Mouse (Mus musculus) ES-CJ7 (cell line): ENCODE measurements around the gene Ampd2.

Experiments
- DNase-seq: peaks from one replicate; pipeline ENCODE4 v3.0.0; 2011; ENCODE audit warnings: low read depth, low spot score

The Ampd2 gene

DNA sequence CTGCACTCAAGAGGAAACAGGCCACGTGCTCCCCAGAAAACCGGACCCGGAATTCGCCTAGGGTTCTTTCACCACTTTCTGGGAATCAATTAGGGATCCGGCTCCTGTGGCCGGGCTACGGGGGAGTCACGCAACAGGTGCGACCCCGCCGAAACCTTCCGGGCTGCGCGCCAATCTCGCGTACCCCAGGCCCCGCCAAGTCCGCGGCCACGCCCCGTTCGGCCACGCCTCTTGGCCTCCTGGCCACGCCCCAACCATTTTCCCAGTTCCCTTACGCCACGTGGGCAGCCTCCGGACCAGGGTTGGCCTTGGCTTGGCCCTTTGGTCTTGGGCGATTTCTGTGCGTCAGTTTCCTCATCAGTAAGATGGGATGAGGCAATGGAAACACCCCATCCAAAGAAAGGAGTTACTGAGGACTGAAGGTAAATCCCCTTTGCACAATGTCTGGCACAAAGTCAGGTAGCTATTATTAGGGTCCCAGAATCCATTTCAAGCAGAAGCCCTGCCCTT lies at the start of gene Ampd2:
Ampd2 (minus strand) TSS at position 182 of the 510 bp plus-strand sequence.
- peak; percentile 86 for DNase-seq

DNA sequence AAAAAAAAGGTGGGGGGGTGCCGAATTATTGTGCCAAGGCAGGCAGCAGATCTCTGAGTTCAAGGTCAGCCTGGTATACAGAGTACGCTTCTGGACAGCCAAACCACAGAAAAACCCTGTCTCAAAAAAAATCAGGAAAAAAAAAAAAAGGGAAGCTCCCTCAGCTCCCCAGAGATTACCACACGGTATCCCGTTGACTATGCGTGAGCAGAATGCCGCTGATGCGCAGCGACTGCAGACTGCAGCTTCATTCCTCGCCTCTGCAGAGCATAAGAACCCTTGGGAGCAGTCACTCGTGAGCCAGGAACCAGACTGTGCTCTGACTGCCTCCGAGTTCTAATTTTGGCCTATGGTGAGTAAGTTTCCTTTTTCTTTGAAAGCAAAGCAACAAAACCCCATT lies 48.2 kb upstream of the Ampd2 start:
- DNase-seq: no peak

DNA sequence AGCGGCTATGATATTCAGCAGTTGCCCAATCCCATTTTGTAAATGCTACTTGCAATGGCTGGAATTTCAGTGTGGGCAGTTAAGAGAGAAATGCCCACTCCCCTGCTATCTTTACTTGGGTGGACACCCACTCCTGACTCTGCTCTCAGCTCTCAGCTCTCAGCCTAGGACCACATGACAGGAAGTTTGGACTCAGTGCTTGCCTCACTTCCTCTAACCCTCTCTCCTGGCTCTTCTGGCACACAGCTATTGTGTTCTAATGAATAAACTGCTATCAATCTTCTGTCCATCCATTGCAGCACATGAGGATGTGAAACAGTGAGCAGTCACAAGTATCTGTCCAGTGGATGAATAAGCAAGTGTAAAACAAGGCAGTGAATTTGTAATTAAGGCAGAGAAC lies 46.0 kb upstream of the Ampd2 start:
- no peak for DNase-seq

DNA sequence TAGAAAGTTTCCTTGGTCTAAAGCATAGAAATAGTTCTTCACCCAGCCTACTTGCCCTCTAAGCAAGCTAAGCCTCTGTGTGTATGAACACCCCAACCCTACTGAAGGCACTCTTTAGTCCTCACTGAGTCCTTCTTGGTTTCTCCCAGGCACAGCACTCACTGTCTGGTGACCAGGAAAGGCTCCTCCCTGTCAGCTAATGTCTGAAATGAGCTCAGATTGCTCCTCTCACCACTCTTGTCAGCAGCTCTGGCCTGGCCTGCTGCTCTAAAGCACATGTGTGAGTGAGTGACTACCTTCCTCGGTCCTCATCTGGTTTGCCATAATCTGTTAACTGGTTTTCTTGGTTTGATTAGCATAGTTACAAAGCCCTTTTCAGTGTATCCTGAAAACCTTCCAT lies 45.4 kb upstream of the Ampd2 start:
- no peak for DNase-seq

DNA sequence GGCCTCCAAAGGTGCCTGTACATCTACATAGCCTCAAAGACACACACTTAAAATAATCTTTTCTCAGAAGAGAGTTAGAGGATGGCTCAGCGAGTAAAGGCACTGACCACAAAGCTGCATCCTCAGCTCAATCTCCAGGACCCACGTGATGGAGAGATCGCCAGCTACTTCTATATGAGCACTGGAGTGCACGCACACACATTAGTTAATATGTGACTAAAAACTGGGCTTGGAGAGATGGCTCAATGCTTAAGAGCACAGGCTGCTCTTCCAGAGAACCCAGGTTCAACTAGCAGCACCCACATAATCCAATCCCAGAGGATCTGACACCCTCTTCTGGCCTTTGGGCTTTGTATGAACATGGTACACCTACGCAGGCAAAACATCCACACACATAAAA lies 44.8 kb upstream of the Ampd2 start:
- no peak for DNase-seq

DNA sequence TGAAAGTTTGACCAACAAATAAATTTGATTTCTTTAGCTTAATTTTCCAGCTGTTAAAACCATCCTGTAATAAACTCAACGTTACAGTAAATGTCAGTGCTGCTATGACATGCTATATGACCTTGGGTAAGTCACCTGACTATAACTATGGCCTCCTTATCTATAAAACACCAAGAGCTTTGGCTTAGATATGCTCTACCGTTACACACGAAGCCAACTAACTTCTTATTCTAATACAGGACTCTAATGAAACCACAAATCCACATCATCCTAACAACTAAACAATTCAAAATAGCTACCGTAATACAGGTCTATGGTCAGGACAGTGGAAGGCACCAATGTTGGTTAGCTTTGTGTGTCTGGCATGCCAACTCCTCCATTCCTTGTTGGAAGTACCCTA lies 43.4 kb upstream of the Ampd2 start:
- DNase-seq: no peak

- no peak for DNase-seq
Observed at GRCm38 (mm10) chr3:108129367-108129766, 42.9 kb upstream of the Ampd2 start.

GRCm38 (mm10) chr3:108128520-108128919 lies 42.1 kb upstream of the Ampd2 start:
- DNase-seq: no peak

DNA sequence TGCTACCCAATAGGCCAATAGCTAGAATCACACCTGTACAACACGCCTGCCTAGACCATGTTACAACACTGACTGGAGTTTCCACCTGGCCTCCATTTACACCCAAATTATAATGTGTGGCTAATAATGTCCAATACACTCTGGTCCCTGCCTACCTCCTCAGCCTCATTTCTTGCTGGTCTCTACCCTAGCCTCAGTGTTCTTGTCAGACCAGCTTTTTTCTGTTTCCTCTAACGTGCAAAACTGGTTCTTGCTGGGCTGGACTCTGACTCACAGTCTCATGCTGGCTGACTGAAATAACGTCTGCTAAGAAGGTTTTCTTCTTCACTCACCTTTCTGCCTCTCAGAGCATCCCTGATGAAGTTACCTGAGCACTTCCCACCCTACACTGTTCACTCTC lies 39.9 kb upstream of the Ampd2 start:
- no peak for DNase-seq

GRCm38 (mm10) chr3:108124131-108124530 lies 37.7 kb upstream of the Ampd2 start:
- no peak for DNase-seq

DNA sequence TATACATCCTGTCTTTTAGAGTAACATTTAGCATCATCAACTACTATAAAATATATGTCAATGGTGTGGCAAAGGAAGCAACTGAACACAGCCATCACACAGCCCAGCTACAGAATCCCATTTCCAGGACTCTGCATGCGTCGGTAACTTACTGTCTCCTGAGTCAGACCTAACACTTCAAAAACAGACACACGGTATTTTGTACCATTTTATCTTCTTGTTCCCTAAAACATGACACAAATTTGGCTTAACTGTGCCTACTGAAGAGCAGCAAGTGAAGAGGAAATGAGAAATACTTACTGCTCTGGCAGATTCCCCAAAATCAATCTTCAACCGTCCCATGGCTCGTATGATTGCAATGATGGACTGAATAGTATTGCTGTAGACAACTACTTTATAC lies 36.8 kb upstream of the Ampd2 start:
- DNase-seq: no peak

GRCm38 (mm10) chr3:108121101-108121500 lies 34.6 kb upstream of the Ampd2 start:
- DNase-seq: no peak

DNA sequence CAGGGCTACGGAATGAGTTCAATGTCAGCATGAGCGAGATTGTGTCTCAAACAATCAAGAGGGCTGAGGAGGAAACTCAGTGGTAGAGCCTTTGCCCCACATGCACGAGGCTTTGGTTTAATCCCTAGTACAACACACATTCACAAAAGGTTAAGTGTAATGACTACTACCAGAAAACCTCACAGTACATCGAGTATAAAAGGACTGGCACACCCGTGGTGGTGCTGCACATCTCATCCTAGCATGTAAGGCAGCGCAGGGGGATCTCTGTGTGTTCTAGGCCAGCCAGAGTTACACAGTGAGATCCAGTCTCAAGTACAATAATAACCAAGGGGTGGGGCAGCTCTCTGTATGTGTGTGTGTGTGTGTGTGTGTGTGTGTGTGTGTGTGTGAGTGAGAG lies 31.0 kb upstream of the Ampd2 start:
- no peak for DNase-seq

DNA sequence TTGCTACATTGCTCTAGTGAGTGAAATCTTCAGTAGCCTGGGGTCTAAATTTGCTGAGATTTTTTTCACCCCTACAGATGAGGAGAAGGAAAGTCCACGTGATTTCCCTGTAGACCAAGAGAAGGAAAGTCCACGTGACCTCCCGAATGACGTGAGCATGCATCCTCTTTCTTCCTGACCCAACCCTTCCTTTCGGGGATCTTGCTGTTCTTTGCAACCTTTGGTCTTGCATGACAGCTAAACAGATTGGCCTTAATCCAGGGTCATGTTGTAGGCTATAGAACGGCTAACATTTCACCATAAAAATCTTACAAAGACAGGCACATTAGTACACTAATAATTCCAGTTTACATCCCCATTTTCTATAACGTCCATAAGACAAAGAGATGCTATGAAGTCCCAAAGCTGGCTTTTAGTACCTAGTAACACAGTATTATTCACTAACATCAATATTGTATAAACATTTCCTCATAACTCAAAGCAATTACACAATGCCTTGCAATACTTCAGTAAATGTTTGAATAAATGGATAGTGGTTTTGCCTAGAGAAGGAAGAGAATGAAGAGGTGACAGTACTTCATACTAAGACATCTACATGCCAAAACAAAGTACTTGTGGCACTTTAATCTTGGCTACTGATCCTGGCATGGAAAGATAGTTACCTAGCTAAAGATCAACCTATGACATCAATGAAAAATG lies 27.3 kb upstream of the Ampd2 start:
- no peak for DNase-seq

DNA sequence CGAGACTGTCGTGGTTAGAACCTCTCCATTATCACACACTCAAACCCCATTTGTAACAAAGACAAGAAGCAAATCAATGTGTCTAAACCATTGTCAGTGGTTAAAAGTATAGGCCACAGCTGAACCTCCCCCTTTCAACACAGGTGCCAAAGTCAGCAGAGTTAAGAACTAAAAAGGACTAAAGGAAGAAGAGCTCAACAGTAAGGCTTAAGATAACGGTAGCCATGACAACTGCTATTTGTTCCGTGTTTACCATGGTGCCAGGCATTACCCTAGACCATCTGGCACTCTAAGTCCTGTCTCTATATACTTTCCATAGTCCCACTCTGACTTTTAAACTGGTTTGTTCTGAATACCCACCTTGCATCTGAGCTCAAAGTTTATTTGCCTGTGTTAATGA lies 26.2 kb upstream of the Ampd2 start:
- DNase-seq: no peak

- DNase-seq: no peak
Observed at GRCm38 (mm10) chr3:108112246-108112645, 25.8 kb upstream of the Ampd2 start.

GRCm38 (mm10) chr3:108111320-108111719 lies 24.9 kb upstream of the Ampd2 start:
- no peak for DNase-seq

- DNase-seq: no peak
Observed at GRCm38 (mm10) chr3:108105281-108105680, 18.8 kb upstream of the Ampd2 start.

DNA sequence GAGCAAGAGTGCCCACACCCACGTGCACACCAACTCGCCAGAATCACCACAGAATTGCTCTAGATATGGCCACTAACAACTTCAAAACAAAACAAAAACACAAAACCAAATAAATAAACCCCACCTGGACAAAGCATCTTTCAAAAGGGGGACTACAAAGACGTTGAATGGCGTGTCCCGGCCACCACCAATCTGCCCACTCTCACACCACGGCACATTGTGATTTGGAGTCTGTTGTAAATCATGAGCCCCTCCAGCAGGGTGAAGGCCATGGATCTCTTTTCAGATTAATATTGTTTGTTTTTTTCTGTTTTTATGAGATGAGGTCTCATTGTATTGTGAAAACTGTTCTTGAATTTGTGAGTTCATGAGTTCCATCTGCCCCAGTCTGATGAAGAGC lies 15.6 kb upstream of the Ampd2 start:
- DNase-seq: no peak

DNA sequence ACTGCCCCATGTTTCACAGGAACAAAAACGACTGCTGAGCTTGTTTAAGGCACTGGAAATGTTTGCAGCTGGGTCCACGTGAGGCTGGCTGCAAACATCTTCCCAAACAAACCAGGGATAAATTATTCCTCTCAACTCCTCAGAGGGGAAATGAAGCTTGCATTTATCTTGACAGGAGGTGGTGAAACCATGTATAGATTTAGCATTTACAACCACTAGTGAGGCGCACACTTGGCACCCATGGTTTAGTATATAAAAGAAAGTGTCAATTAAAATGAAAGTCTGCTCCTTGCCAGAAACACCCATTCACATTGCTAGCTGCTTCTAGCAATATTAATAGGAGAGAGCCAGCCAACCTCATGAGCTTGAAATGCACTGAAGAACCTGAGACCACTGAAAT lies 15.1 kb upstream of the Ampd2 start:
- DNase-seq: no peak

- no peak for DNase-seq
Observed at GRCm38 (mm10) chr3:108098316-108098715, 11.9 kb upstream of the Ampd2 start.

DNA sequence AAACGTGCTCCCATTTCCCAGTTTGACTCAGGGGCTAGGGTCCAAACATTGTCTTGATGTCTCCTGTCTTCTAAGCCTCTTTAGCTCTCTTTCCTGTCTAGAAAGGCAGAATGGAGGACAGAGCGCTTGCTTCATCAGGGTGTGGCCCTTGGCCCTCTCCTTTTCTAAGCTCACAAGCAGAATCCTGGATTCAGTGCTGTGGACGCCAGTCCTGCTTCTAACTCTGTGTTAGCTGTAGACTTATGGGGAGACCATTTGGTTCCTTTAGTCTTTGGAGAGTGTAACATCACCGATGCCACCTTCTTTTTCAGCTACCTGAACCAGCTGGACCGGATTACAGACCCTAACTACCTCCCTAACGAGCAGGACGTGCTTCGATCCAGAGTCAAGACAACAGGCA lies 11.2 kb upstream of the Ampd2 start:
- no peak for DNase-seq

DNA sequence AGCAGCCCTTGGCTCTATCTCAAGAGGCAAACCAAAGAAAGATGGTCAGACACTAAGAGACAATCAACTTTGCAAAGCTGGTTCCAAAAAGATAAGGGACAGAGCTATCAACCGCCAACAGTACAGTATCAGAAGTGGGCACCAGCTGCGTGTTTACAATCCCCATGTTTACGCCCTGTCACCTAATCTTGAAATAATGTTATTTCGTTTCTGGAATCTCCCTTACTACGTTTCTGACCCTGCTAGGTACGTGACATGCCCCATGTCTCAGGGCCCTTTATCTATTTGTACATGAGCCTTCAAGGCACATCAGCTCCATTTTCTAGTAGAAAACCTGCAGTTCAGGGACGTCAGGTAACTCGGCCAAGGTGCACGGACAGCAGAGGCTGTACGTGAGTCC lies 10.3 kb upstream of the Ampd2 start:
- no peak for DNase-seq

DNA sequence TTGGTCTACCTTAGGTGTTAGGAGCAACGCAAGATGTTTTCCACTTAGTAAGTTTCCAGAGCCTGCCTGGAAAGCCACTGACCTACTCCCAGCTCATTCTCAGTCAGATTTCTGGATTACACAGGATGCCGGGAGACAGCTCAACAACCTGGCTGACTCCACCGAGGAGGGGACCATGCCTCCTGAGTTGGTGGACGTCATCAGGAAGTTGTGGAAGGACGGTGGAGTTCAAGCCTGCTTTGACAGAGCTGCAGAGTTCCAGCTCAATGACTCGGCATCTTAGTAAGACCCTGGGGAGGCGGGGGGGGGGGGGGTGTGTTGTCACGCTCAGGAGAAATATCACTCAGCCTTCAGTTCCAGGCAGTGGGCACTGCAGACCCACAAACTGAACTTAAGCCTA lies 9.8 kb upstream of the Ampd2 start:
- DNase-seq: no peak
